27 mouse cellular contexts compared by ENCODE assay signal in genomic region chr17:82963374-82963773, GRCm38 (mm10).
DNase-seq lines count a peak whose midpoint lies in the region.
"Had no signal": no experiment of that assay in that cellular context is flagged by ENCODE, and none has a peak within 500 bp of the region (broad histone marks: within the 10 kb centered on the region; RNA-seq: fewer than 3 reads in every experiment).

No protein-coding gene starts in this region.

- H3K9me3 ChIP-seq in heart, embryonic 10.5 days = no peaks in the 10 kb centered on the region
- H3K9me3 ChIP-seq: forebrain, embryonic 10.5 days; heart, embryonic 12.5 days; heart, embryonic 15.5 days; hindbrain, embryonic 10.5 days had no signal

- WGBS in heart, embryonic 10.5 days = 49% methylated on average over 3 of the region's 3 CpGs

- H3K4me1 ChIP-seq in heart, embryonic 10.5 days = no peaks in the 10 kb centered on the region
- H3K4me1 ChIP-seq: forebrain, embryonic 10.5 days; heart, embryonic 12.5 days; heart, embryonic 15.5 days; hindbrain, embryonic 10.5 days; hindbrain, embryonic 13.5 days had no signal

- no peak overlapping the region for H3K27ac ChIP-seq in heart, embryonic 10.5 days
- H3K27ac ChIP-seq: forebrain, embryonic 10.5 days; heart, adult 2 months; heart, embryonic 15.5 days; hindbrain, embryonic 10.5 days; hindbrain, embryonic 13.5 days had no signal

- no peak overlapping the region for H3K4me3 ChIP-seq in heart, embryonic 10.5 days
- H3K4me3 ChIP-seq: forebrain, embryonic 10.5 days; heart, adult 2 months; heart, embryonic 12.5 days; heart, embryonic 15.5 days; hindbrain, embryonic 10.5 days; hindbrain, embryonic 13.5 days had no signal

- DNase-seq in heart, embryonic 10.5 days (ENCODE audit: low spot score) = peak; percentile 33
- DNase-seq in heart, adult 9 months (ENCODE audit: low spot score in 2 of 2) = no peak
- peak; percentile 24 for DNase-seq in layer of hippocampus, adult 9-11 months
- no peak for DNase-seq in layer of hippocampus, adult 9-10 months (ENCODE audit: low spot score)
- peak; percentile 13 to 14 for DNase-seq in right cerebral cortex, adult 2 months (ENCODE audit: low spot score in 2 of 2)
- DNase-seq in right cerebral cortex, postnatal 14 days = no peak
- peak; percentile 26 for DNase-seq in telencephalon, adult 2 months (ENCODE audit: low read depth, low spot score)
- no peak for DNase-seq in adrenal gland, postnatal 4 days (ENCODE audit: low spot score in 2 of 2)
- DNase-seq: adrenal gland, postnatal 10 days; adrenal gland, postnatal 36 days; B cell, adult 2 months; cerebellum, adult 11-12 months; cerebellum, adult 8-10 months; cerebellum, postnatal 10 days; forebrain, postnatal 0 days; gastrocnemius, postnatal 10 days; gastrocnemius, postnatal 36 days; heart, adult 2 months; heart, postnatal 10 days; heart, postnatal 36 days had no signal

- H3K27me3 ChIP-seq in heart, embryonic 10.5 days (ENCODE audit: insufficient read depth, poor library complexity, severe bottlenecking) = no peaks in the 10 kb centered on the region
- H3K27me3 ChIP-seq: heart, embryonic 12.5 days; heart, embryonic 15.5 days; Patski had no signal

- H3K36me3 ChIP-seq in heart, embryonic 10.5 days = no peaks in the 10 kb centered on the region
- H3K36me3 ChIP-seq: forebrain, embryonic 10.5 days; G1E; heart, embryonic 12.5 days; heart, embryonic 15.5 days; hindbrain, embryonic 10.5 days; hindbrain, embryonic 13.5 days had no signal

Comparison
In these comparisons a context has a peak if more than half of its experiments do, and no peak if none do; other contexts are left out.
1. DNase-seq: peak in heart, embryonic 10.5 days (single experiment), layer of hippocampus, adult 9-11 months (single experiment), right cerebral cortex, adult 2 months (2 of 2) and telencephalon, adult 2 months (single experiment); none in heart, adult 9 months (0 of 2), layer of hippocampus, adult 9-10 months (single experiment), right cerebral cortex, postnatal 14 days (single experiment) and adrenal gland, postnatal 4 days (0 of 2).